Mouse (Mus musculus) right cerebral cortex, postnatal 14 days (tissue): ENCODE data around the gene Ralgps1.
"Not testable (repeated sequence)": the region's sequence is repeated elsewhere in the genome, so short reads cannot be mapped to it uniquely, and the experiment has no call there.

Experiments used
- DNase-seq: peaks from one replicate; pipeline ENCODE4 v3.0.0; 2022

Gene Ralgps1

GRCm38 (mm10) chr2:33129696-33130095 lies 241.6 kb downstream of the Ralgps1 start:
- no peak for DNase-seq

GRCm38 (mm10) chr2:33129005-33129404 lies 242.3 kb downstream of the Ralgps1 start:
- no peak for DNase-seq

- DNase-seq = no peak
Observed at GRCm38 (mm10) chr2:33127271-33127670, 244.0 kb downstream of the Ralgps1 start.

GRCm38 (mm10) chr2:33122856-33123255 lies 248.4 kb downstream of the Ralgps1 start:
- no peak for DNase-seq

GRCm38 (mm10) chr2:33100536-33100935 lies 270.8 kb downstream of the Ralgps1 start:
- DNase-seq = no peak

GRCm38 (mm10) chr2:33097326-33097725 lies 274.0 kb downstream of the Ralgps1 start:
- not testable (repeated sequence) for DNase-seq

GRCm38 (mm10) chr2:33095221-33095671 lies 276.0 kb downstream of the Ralgps1 start:
- DNase-seq = no peak

GRCm38 (mm10) chr2:33090620-33091520 lies 280.4 kb downstream of the Ralgps1 start:
- no peak for DNase-seq

- DNase-seq = not testable (repeated sequence)
Observed at GRCm38 (mm10) chr2:33090033-33090400, 281.3 kb downstream of the Ralgps1 start.

GRCm38 (mm10) chr2:33089356-33090032 lies 281.8 kb downstream of the Ralgps1 start:
- no peak for DNase-seq

- DNase-seq = no peak
Observed at GRCm38 (mm10) chr2:33086671-33087363, 284.5 kb downstream of the Ralgps1 start.

GRCm38 (mm10) chr2:33086016-33086596 lies 285.2 kb downstream of the Ralgps1 start:
- no peak for DNase-seq

- DNase-seq = no peak
Observed at GRCm38 (mm10) chr2:33084221-33084620, 287.1 kb downstream of the Ralgps1 start.
